Mouse (Mus musculus) bone marrow, adult 2 months (tissue): ENCODE measurements around the gene Otud7a.

Experiments
- CTCF ChIP-seq: fragments of 200-500 bp; IDR thresholded peaks from 2 replicates; pipeline ENCODE4 v1.5.1; 2011; ENCODE audit warnings: low read length, control low read depth; ENCODE audit not compliant: control insufficient read depth, insufficient read depth
- POLR2A ChIP-seq: fragments of 200-500 bp; IDR thresholded peaks from 2 replicates; pipeline ENCODE4 v1.6.1; 2011; ENCODE audit warnings: low read depth, mild to moderate bottlenecking, control low read depth, low read length, borderline replicate concordance; ENCODE audit not compliant: control insufficient read depth

GRCm38 (mm10) chr7:63444484-63445345, at the start of gene Otud7a:
- TF ChIP-seq CTCF (no peak), POLR2A (no peak)
